Mouse (Mus musculus) limb, embryonic 11.5 days (tissue): ENCODE data around the gene Pxn. TPM values are rescaled to one million over a fixed set of nuclear protein-coding genes. Genes with fewer than 3 reads are reported as not detected.
"Not testable (repeated sequence)": the region's sequence is repeated elsewhere in the genome, so short reads cannot be mapped to it uniquely, and the experiment has no call there.

Experiments
- ATAC-seq: fragments of 200-750 bp; cut with Nextera tagmentation; 2 replicates; pipeline ENCODE4 v1.8.0; 2017; ENCODE audit warnings: low read depth; ENCODE audit not compliant: insufficient number of reproducible peaks, low FRiP score, low TSS enrichment
- DNase-seq: peaks from one replicate; pipeline ENCODE4 v3.0.0-alpha.2; 2015; ENCODE audit warnings: low spot score
- H3K27ac ChIP-seq: fragments of 300-500 bp; sonication (generic); replicated peaks from 2 replicates; pipeline ENCODE4 v1.5.1; 2014; ENCODE audit warnings: low read depth, mild to moderate bottlenecking, low read length
- H3K27me3 ChIP-seq: fragments of 300-500 bp; sonication (generic); 2 replicates; pipeline ENCODE4 v1.6.1; 2014; ENCODE audit warnings: mild to moderate bottlenecking, low read length, mixed read lengths; ENCODE audit not compliant: control insufficient read depth, insufficient read depth
- H3K36me3 ChIP-seq: fragments of 300-500 bp; sonication (generic); 2 replicates; pipeline ENCODE4 v1.6.1; 2014; ENCODE audit warnings: mild to moderate bottlenecking, low read length, moderate library complexity, mixed read lengths; ENCODE audit not compliant: control insufficient read depth, insufficient read depth
- H3K4me1 ChIP-seq: fragments of 300-500 bp; sonication (generic); 2 replicates; pipeline ENCODE4 v1.6.1; 2014; ENCODE audit warnings: low read length, mixed read lengths; ENCODE audit not compliant: control insufficient read depth, insufficient read depth
- H3K4me2 ChIP-seq: fragments of 300-500 bp; sonication (generic); 2 replicates; pipeline ENCODE4 v1.6.1; 2014; ENCODE audit warnings: low read depth, mild to moderate bottlenecking, moderate library complexity; ENCODE audit not compliant: severe bottlenecking
- H3K4me3 ChIP-seq: fragments of 300-500 bp; sonication (generic); 2 replicates; pipeline ENCODE4 v1.5.1; 2014; ENCODE audit warnings: low read depth, low read length
- H3K9ac ChIP-seq: fragments of 300-500 bp; sonication (generic); 2 replicates; pipeline ENCODE4 v1.6.1; 2014; ENCODE audit warnings: mild to moderate bottlenecking, low read length
- H3K9me3 ChIP-seq: fragments of 300-500 bp; sonication (generic); 2 replicates; pipeline ENCODE4 v1.6.1; 2016; ENCODE audit warnings: low read length; ENCODE audit not compliant: control insufficient read depth
- WGBS: fragments of 180-500 bp; shearing (Covaris S2); extraction: QIAGEN DNeasy Blood & Tissue Kit; methylation state at CpG from one replicate; pipeline ENCODE4 v1.1.7; 2014; 5-methylcytosine and 5-hydroxymethylcytosine counted together
- polyA plus RNA-seq: library from polyadenylated mRNA; unstranded; fragments of >200 nt; fragmentation: Nextera tagmentation; extraction: Ambion mirVana; gene quantifications from 2 replicates; pipeline ENCODE4 v1.2.1, GENCODE M21; 2014

Pxn gene
- polyA plus RNA-seq, 1 experiment from 2014 or later = 17.7 TPM

- H3K4me3 ChIP-seq = peak overlapping the region; percentile 15
- DNase-seq = peak; percentile 92
- no peaks in the 10 kb centered on the region for H3K27me3 ChIP-seq
- peak overlapping the region; percentile 81 for H3K9ac ChIP-seq
- H3K4me2 ChIP-seq = peak overlapping the region; percentile 56
- no peaks in the 10 kb centered on the region for H3K9me3 ChIP-seq
- under 1% methylated on average over 50 of the region's 50 CpGs for WGBS
- no peaks in the 10 kb centered on the region for H3K36me3 ChIP-seq
- H3K27ac ChIP-seq = peak overlapping the region; percentile 100
- ATAC-seq = peak; percentile 74
- peaks cover 4% of the 10 kb centered on the region; the same call in 1 of the 2 replicates for H3K4me1 ChIP-seq
Measured at GRCm38 (mm10) chr5:115489699-115490637, 16.5 kb upstream of the Pxn start.

GRCm38 (mm10) chr5:115490638-115491000, 15.9 kb upstream of the Pxn start:
- no peak overlapping the region for H3K27ac ChIP-seq
- no peaks in the 10 kb centered on the region for H3K27me3 ChIP-seq
- H3K9ac ChIP-seq = no peak overlapping the region
- WGBS = 15% methylated on average over 8 of the region's 8 CpGs
- no peaks in the 10 kb centered on the region for H3K36me3 ChIP-seq
- no peak overlapping the region for H3K4me3 ChIP-seq
- H3K9me3 ChIP-seq = no peaks in the 10 kb centered on the region
- ATAC-seq (no peak), DNase-seq (peak; percentile 56)
- H3K4me2 ChIP-seq = no peak overlapping the region
- peaks cover 4% of the 10 kb centered on the region; the same call in 1 of the 2 replicates for H3K4me1 ChIP-seq

GRCm38 (mm10) chr5:115491076-115491475, 15.4 kb upstream of the Pxn start:
- Histone ChIP-seq H3K36me3 (no peaks in the 10 kb centered on the region), H3K4me3 (no peak overlapping the region), H3K27ac (no peak overlapping the region), H3K4me2 (no peak overlapping the region), H3K27me3 (no peaks in the 10 kb centered on the region), H3K4me1 (peaks cover 4% of the 10 kb centered on the region; the same call in 1 of the 2 replicates), H3K9me3 (no peaks in the 10 kb centered on the region), H3K9ac (no peak overlapping the region)
- ATAC-seq (no peak), DNase-seq (no peak)
- WGBS = 32% methylated on average over 5 of the region's 5 CpGs

- DNase-seq (peak; percentile 57), ATAC-seq (no peak)
- 9% methylated on average over 28 of the region's 28 CpGs for WGBS
- H3K27ac ChIP-seq = no peak overlapping the region
- no peaks in the 10 kb centered on the region for H3K36me3 ChIP-seq
- H3K27me3 ChIP-seq = no peaks in the 10 kb centered on the region
- no peaks in the 10 kb centered on the region for H3K9me3 ChIP-seq
- no peak overlapping the region for H3K9ac ChIP-seq
- H3K4me3 ChIP-seq = no peak overlapping the region
- H3K4me1 ChIP-seq = peaks cover 4% of the 10 kb centered on the region; the same call in 1 of the 2 replicates
- peak overlapping the region; percentile 33 for H3K4me2 ChIP-seq
Measured at GRCm38 (mm10) chr5:115491771-115492322, 14.6 kb upstream of the Pxn start.

- DNase-seq (no peak), ATAC-seq (no peak)
- no peak overlapping the region for H3K4me2 ChIP-seq
- H3K4me1 ChIP-seq = peaks cover 4% of the 10 kb centered on the region; the same call in 1 of the 2 replicates
- no peaks in the 10 kb centered on the region for H3K36me3 ChIP-seq
- no peak overlapping the region for H3K4me3 ChIP-seq
- H3K27ac ChIP-seq = no peak overlapping the region
- H3K27me3 ChIP-seq = no peaks in the 10 kb centered on the region
- WGBS = 77% methylated on average over 6 of the region's 6 CpGs
- H3K9ac ChIP-seq = no peak overlapping the region
- H3K9me3 ChIP-seq = no peaks in the 10 kb centered on the region
Measured at GRCm38 (mm10) chr5:115492711-115493335, 13.7 kb upstream of the Pxn start.

GRCm38 (mm10) chr5:115493441-115493840, 13.0 kb upstream of the Pxn start:
- Histone ChIP-seq H3K9ac (no peak overlapping the region), H3K9me3 (no peaks in the 10 kb centered on the region), H3K4me3 (no peak overlapping the region), H3K27ac (no peak overlapping the region), H3K4me1 (peaks cover 4% of the 10 kb centered on the region; the same call in 1 of the 2 replicates), H3K36me3 (no peaks in the 10 kb centered on the region), H3K4me2 (no peak overlapping the region), H3K27me3 (no peaks in the 10 kb centered on the region)
- DNase-seq (no peak), ATAC-seq (no peak)
- 60% methylated on average over 5 of the region's 5 CpGs for WGBS

- not testable (repeated sequence) for H3K27me3 ChIP-seq, DNase-seq, H3K4me1 ChIP-seq, H3K36me3 ChIP-seq, H3K4me3 ChIP-seq, H3K9ac ChIP-seq, H3K27ac ChIP-seq, ATAC-seq, H3K4me2 ChIP-seq, H3K9me3 ChIP-seq
- 84% methylated on average over 3 of the region's 3 CpGs for WGBS
Measured at GRCm38 (mm10) chr5:115495618-115496017, 10.9 kb upstream of the Pxn start.

- no peak for DNase-seq
- no peaks in the 10 kb centered on the region; the same call in 1 of the 2 replicates for H3K9me3 ChIP-seq
- H3K4me2 ChIP-seq = no peak overlapping the region
- no peak overlapping the region for H3K9ac ChIP-seq
- no peaks in the 10 kb centered on the region for H3K4me1 ChIP-seq
- H3K4me3 ChIP-seq = no peak overlapping the region
- no peak for ATAC-seq
- no peaks in the 10 kb centered on the region for H3K36me3 ChIP-seq
- WGBS = 86% methylated on average over 7 of the region's 7 CpGs
- H3K27ac ChIP-seq = no peak overlapping the region
- H3K27me3 ChIP-seq = no peaks in the 10 kb centered on the region
Measured at GRCm38 (mm10) chr5:115497033-115497432, 9.4 kb upstream of the Pxn start.
